Mouse (Mus musculus) central nervous system, embryonic 11.5 days (tissue): ENCODE measurements around the gene Txn2. TPM values are rescaled to one million over a fixed set of nuclear protein-coding genes. Genes with fewer than 3 reads are reported as not detected.

Experiments
- polyA plus RNA-seq: library from polyadenylated mRNA; depleted of rRNA; stranded (reverse); fragments of >200 nt; gene quantifications from 2 replicates; pipeline ENCODE4 v1.2.3, GENCODE M21; 2012; rRNA removed

Txn2 gene
- polyA plus RNA-seq, result 172 and 178 TPM in 2 replicates

DNA sequence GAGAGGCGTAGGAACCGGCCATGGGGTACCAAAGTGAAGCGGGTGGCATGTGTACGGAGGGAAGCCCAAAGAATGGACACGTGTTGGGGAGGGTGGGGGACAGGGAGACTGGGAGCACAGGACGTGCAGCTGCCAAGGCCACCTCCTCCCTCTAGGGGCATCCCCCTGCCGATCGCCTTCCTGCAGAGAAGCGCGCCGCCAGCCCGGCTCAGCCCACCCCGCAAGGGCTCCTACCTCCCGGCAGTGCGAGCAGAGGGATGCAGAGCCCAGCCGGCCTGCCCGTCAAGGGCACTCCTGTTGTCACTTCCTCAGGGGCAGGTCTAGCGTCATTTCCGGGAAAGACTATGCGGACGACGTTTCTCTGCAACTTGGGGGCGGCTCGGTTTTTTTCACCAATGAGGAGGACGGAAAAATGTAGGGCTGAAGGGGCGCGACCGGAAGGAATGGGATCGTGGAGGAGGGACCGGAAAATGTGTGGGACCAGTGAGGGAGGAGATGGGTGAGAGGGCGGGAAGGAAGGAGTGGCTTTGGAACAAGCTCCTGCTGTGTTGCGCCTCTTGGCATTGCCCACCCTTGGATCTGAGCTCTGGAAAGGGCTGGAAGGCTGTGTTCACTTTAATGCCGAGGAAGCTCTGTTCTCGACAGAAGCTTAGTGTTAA, at the start of gene Txn2:
Gene Txn2 (minus strand): TSS at position 334 of the 659 bp plus-strand sequence.

DNA sequence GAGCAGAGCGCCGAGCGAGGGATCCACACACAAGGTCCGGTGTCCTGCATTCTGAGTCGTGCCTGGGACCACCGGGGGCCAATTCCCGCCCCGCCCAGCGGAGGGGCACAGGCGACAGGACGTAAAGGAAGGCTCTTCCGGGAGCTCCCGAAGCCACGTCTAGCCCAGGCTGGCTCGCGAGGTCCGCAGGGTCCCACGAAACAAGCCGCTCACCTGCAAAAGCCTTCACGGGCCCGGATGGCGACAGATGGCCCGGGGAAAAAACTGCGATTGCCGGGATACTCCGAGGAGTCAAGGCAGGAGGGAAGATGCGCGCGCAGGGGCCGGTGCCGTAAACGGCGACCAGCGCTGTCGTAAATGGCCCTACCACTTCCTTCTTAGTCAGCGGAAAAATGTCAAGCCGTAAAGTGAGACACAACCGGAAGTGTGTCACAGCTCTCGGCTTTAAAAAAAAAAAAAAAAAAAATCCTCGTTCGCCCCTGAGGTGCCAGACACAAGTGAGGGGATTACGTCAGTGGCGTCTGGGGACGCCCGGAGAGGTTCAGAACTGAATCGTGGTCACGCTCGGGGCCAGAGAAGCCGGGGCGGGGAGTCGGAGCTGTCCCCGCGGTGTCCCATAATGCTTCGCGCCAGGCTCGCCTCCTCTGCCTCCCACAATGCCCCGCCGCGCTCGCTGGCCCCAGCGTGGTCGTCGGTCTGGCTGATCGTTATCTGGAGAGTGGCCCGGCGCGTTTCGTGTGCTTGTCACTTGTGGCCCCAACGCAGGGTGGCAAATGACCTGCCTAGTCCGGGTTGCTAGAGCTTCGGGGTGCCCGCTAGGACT, 41.9 kb upstream of the Txn2 start, which contains the start of gene Eif3d:
Gene Eif3d (minus strand): TSS at position 344 of the 823 bp plus-strand sequence.

DNA sequence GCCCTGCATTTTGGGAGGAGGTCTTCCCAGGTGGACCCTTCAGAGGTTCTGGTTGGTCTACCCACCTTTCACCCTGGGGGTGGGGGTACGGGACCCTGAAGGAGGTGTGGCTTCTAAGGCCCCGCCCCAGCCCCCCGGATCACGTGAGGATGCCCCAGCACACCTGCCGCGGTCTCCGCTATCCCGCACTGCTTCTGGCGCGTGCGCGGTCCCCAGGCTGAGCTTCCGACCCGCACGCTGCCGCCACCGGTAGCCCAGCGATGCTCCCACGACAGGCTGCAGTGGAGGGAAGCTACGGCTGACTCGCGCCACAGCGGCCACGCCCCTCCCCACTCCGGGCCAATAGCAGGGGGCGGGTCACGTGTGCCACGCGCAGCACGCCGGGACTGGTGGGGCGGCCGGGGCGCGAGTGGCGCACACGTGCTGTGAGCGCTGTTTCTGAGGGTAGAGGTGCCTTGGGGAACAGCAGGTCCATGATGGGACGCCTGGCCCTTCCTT, 27.6 kb upstream of the Txn2 start, which contains the start of gene Foxred2:
Gene Foxred2 (minus strand): TSS at position 319 of the 498 bp plus-strand sequence.

Other genes starting within 250 kb of the Txn2 start
- not detected in 2 replicates for gene Apol7e, start 230.1 kb downstream of the Txn2 start, polyA plus RNA-seq
- gene Apol9b, start 200.0 kb downstream of the Txn2 start, polyA plus RNA-seq, result not detected in 2 replicates
- gene Apol8, start 172.0 kb downstream of the Txn2 start, polyA plus RNA-seq, result 1.8 and 2.2 TPM in 2 replicates
- gene Myh9, start 86.8 kb downstream of the Txn2 start, polyA plus RNA-seq, result 42.6 and 69.3 TPM in 2 replicates
- 6.9 and 8.7 TPM in 2 replicates for gene Foxred2, start 27.7 kb upstream of the Txn2 start, polyA plus RNA-seq
- gene Eif3d, start 41.8 kb upstream of the Txn2 start, polyA plus RNA-seq, result 224 and 228 TPM in 2 replicates
- gene Cacng2, start 191.0 kb upstream of the Txn2 start, polyA plus RNA-seq, result 1.4 TPM in 2 replicates
- gene Ift27, start 245.1 kb upstream of the Txn2 start, polyA plus RNA-seq, result 33.4 and 46.7 TPM in 2 replicates